Mouse (Mus musculus): ENCODE results near the gene Cabp2. TPM values are rescaled to one million over a fixed set of nuclear protein-coding genes. Genes with fewer than 3 reads are reported as not detected.
A peak's percentile ranks its signal among the peaks of the same experiment; 100 is the strongest.
"Not testable (repeated sequence)": the region's sequence is repeated elsewhere in the genome, so short reads cannot be mapped to it uniquely, and the experiment has no call there.

The Cabp2 gene
- polyA plus RNA-seq, 1 experiment from 2014 or later: not detected

DNA sequence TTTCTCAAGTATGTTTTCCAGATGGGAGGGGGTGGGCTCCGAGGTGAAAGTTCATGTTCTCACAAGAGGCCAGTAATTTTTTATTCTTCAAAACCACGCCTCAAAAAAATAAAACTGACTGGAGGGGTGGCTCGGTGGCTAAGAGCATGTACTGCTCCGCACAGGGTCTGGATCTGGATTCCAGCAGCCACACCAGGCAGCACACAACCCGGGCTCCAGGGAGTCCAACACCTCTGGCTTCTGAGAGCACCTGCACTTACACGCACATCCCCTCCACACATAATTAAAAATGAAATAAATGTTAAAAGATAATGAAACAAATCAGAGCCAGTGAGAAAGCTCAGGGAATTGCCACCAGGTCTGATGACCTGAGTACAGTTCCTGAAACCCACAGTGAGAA is 15.1 kb upstream of the Cabp2 start:
- H3K4me3 ChIP-seq (ENCODE audit: low read depth, low read length): no peak overlapping the region
- 72% methylated on average over 6 of the region's 6 CpGs for WGBS
- H3K27me3 ChIP-seq (replicated peaks; ENCODE audit: control insufficient read depth, insufficient read depth, low read length): no peaks in the 10 kb centered on the region
- no peak overlapping the region for H3K27ac ChIP-seq (ENCODE audit: low read depth, low read length)
- H3K4me1 ChIP-seq (replicated peaks; ENCODE audit: control insufficient read depth, insufficient read depth, low read length): no peaks in the 10 kb centered on the region
- no peak for TF ChIP-seq CTCF (IDR thresholded peaks at IDR 0.05; ENCODE audit: low read depth)
- no peaks in the 10 kb centered on the region for H3K9me3 ChIP-seq (ENCODE audit: control insufficient read depth)
- H3K4me2 ChIP-seq (replicated peaks; ENCODE audit: low read depth): no peak overlapping the region
- no peaks in the 10 kb centered on the region for H3K36me3 ChIP-seq (ENCODE audit: control insufficient read depth, insufficient read depth)
- no peak overlapping the region for H3K9ac ChIP-seq (ENCODE audit: low read depth, low read length)
- no peak for ATAC-seq

GRCm38 (mm10) chr19:4066877-4067276 is 14.5 kb upstream of the Cabp2 start:
- H3K36me3 ChIP-seq (ENCODE audit: control insufficient read depth, insufficient read depth): no peaks in the 10 kb centered on the region
- no peak for TF ChIP-seq CTCF (IDR thresholded peaks at IDR 0.05; ENCODE audit: low read depth)
- H3K27me3 ChIP-seq (replicated peaks; ENCODE audit: control insufficient read depth, insufficient read depth, low read length): no peaks in the 10 kb centered on the region
- H3K4me3 ChIP-seq (ENCODE audit: low read depth, low read length): no peak overlapping the region
- H3K4me2 ChIP-seq (replicated peaks; ENCODE audit: low read depth): no peak overlapping the region
- ATAC-seq: peak; percentile 10; the same call in 1 of the 2 replicates
- H3K9ac ChIP-seq (ENCODE audit: low read depth, low read length): no peak overlapping the region
- H3K9me3 ChIP-seq (ENCODE audit: control insufficient read depth): no peaks in the 10 kb centered on the region
- H3K27ac ChIP-seq (ENCODE audit: low read depth, low read length): no peak overlapping the region
- no peaks in the 10 kb centered on the region for H3K4me1 ChIP-seq (replicated peaks; ENCODE audit: control insufficient read depth, insufficient read depth, low read length)

DNA sequence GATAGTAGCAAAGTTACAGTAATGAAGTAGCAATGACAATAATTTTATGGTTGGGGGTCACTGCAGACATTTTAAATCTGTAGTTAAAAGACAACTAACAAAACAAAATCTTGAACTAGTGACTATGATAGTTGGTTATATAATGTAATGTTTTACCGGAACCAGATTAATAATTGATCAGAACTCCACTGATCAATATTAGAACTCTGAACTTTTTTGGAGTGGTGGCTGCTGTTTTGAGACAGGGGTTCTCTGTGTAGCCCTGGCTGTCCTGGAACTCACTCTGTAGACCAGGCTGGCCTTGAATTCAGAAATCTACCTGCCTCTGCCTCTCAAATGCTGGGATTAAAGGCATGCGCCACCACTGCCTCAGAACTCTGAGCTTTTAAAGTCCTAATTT is 13.1 kb upstream of the Cabp2 start:
- H3K27me3 ChIP-seq (replicated peaks; ENCODE audit: control insufficient read depth, insufficient read depth, low read length); H3K4me3 ChIP-seq (ENCODE audit: low read depth, low read length); H3K4me1 ChIP-seq (replicated peaks; ENCODE audit: control insufficient read depth, insufficient read depth, low read length); H3K9ac ChIP-seq (ENCODE audit: low read depth, low read length); ATAC-seq; H3K9me3 ChIP-seq (ENCODE audit: control insufficient read depth); H3K27ac ChIP-seq (ENCODE audit: low read depth, low read length); H3K36me3 ChIP-seq (ENCODE audit: control insufficient read depth, insufficient read depth): not testable (repeated sequence)
- 63% methylated on average over 2 of the region's 2 CpGs for WGBS
- H3K4me2 ChIP-seq (replicated peaks; ENCODE audit: low read depth): peak overlapping the region; percentile 46; the same call in 1 of the 2 replicates

DNA sequence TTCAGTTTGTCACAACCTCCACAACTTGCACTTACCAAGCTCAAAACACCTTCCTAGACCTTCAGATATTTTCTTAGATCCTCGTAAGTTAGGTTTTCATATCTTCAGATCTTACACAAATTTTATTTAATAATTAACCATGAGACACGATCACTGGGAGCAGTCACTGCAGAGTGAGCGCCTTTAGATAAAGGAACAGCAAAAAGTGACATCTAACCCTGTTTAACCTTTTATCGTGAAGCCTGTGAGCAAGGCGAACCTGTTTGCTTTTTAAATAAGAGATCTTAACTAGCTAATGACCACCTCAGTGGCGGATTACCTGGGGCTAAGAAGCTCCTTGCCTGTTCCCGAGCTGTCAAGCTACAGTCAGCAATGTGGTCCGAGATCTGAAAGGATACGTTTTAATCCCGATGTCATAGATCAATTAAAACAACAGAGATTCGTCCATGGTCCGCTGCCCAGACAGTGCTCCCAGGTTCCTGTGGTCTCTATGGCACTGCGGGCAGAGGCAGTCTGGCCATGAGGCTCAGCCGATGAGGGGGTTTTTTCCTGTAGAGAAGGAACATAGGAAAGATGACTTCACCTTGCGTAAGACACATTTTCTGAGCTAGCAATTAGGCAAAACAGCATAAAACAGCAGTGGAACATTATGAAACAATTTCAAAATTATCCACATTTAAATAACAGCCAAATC is 12.5 kb upstream of the Cabp2 start:
- ATAC-seq: no peak
- H3K27me3 ChIP-seq (replicated peaks; ENCODE audit: control insufficient read depth, insufficient read depth, low read length): no peaks in the 10 kb centered on the region
- 43% methylated on average over 15 of the region's 15 CpGs for WGBS
- H3K4me3 ChIP-seq (ENCODE audit: low read depth, low read length): no peak overlapping the region
- H3K4me2 ChIP-seq (replicated peaks; ENCODE audit: low read depth): peak overlapping the region; percentile 46
- H3K36me3 ChIP-seq (ENCODE audit: control insufficient read depth, insufficient read depth): no peaks in the 10 kb centered on the region
- H3K27ac ChIP-seq (ENCODE audit: low read depth, low read length): no peak overlapping the region
- no peaks in the 10 kb centered on the region for H3K4me1 ChIP-seq (replicated peaks; ENCODE audit: control insufficient read depth, insufficient read depth, low read length)
- TF ChIP-seq CTCF (IDR thresholded peaks at IDR 0.05; ENCODE audit: low read depth): no peak
- H3K9ac ChIP-seq (ENCODE audit: low read depth, low read length): 0 out of 2 replicates have a peak overlapping the region, but pooled peaks have one; percentile 23
- H3K9me3 ChIP-seq (ENCODE audit: control insufficient read depth): no peaks in the 10 kb centered on the region

DNA sequence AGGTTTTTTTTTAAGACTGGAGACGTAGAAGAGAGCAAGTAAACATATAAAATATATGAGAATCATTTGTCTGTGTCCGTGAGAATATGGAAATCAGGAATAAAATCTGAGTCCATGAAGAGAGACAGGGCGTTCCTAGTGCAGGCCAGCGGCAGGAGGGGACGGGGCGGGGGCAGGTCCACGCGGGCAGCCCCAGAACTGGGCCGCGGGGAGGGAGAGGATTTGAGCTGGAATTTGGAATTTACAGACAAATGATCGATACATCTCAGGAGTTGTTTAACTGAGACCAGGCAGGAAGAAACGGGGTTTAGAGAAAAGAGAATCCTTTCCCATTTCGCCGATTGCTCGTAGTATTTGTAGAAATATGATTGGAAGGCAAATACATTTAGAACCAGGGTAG is 11.1 kb upstream of the Cabp2 start:
- no peak for ATAC-seq
- no peak overlapping the region for H3K9ac ChIP-seq (ENCODE audit: low read depth, low read length)
- H3K27me3 ChIP-seq (replicated peaks; ENCODE audit: control insufficient read depth, insufficient read depth, low read length): no peaks in the 10 kb centered on the region
- TF ChIP-seq CTCF (IDR thresholded peaks at IDR 0.05; ENCODE audit: low read depth): no peak
- no peaks in the 10 kb centered on the region for H3K36me3 ChIP-seq (ENCODE audit: control insufficient read depth, insufficient read depth)
- 70% methylated on average over 15 of the region's 15 CpGs for WGBS
- H3K9me3 ChIP-seq (ENCODE audit: control insufficient read depth): no peaks in the 10 kb centered on the region
- H3K4me3 ChIP-seq (ENCODE audit: low read depth, low read length): no peak overlapping the region
- H3K4me2 ChIP-seq (replicated peaks; ENCODE audit: low read depth): no peak overlapping the region
- H3K4me1 ChIP-seq (replicated peaks; ENCODE audit: control insufficient read depth, insufficient read depth, low read length): no peaks in the 10 kb centered on the region
- no peak overlapping the region for H3K27ac ChIP-seq (ENCODE audit: low read depth, low read length)

GRCm38 (mm10) chr19:4070756-4071155 is 10.6 kb upstream of the Cabp2 start:
- Histone ChIP-seq H3K9ac (ENCODE audit: low read depth, low read length) (no peak overlapping the region), H3K27me3 (replicated peaks; ENCODE audit: control insufficient read depth, insufficient read depth, low read length) (no peaks in the 10 kb centered on the region), H3K4me3 (ENCODE audit: low read depth, low read length) (no peak overlapping the region), H3K4me1 (replicated peaks; ENCODE audit: control insufficient read depth, insufficient read depth, low read length) (no peaks in the 10 kb centered on the region), H3K27ac (ENCODE audit: low read depth, low read length) (no peak overlapping the region), H3K36me3 (ENCODE audit: control insufficient read depth, insufficient read depth) (no peaks in the 10 kb centered on the region), H3K4me2 (replicated peaks; ENCODE audit: low read depth) (no peak overlapping the region), H3K9me3 (ENCODE audit: control insufficient read depth) (no peaks in the 10 kb centered on the region)
- no peak for TF ChIP-seq CTCF (IDR thresholded peaks at IDR 0.05; ENCODE audit: low read depth)
- ATAC-seq: no peak
- 83% methylated on average over 8 of the region's 8 CpGs for WGBS

GRCm38 (mm10) chr19:4071406-4071805 is 10.0 kb upstream of the Cabp2 start:
- Histone ChIP-seq H3K4me1 (replicated peaks; ENCODE audit: control insufficient read depth, insufficient read depth, low read length) (no peaks in the 10 kb centered on the region), H3K27ac (ENCODE audit: low read depth, low read length) (no peak overlapping the region), H3K4me3 (ENCODE audit: low read depth, low read length) (no peak overlapping the region), H3K9ac (ENCODE audit: low read depth, low read length) (no peak overlapping the region), H3K27me3 (replicated peaks; ENCODE audit: control insufficient read depth, insufficient read depth, low read length) (no peaks in the 10 kb centered on the region), H3K4me2 (replicated peaks; ENCODE audit: low read depth) (no peak overlapping the region), H3K9me3 (ENCODE audit: control insufficient read depth) (no peaks in the 10 kb centered on the region), H3K36me3 (ENCODE audit: control insufficient read depth, insufficient read depth) (no peaks in the 10 kb centered on the region)
- no peak for TF ChIP-seq CTCF (IDR thresholded peaks at IDR 0.05; ENCODE audit: low read depth)
- 92% methylated on average over 6 of the region's 6 CpGs for WGBS
- no peak for ATAC-seq

All from intestine, postnatal 0 days (tissue).